Mouse (Mus musculus) CD4-positive, CD25-positive, alpha-beta regulatory T cell, adult 4 months (primary cell): ENCODE results near the gene Slc28a1. TPM values are rescaled to one million over a fixed set of nuclear protein-coding genes. Genes with fewer than 3 reads are reported as not detected.

Source experiments
- ATAC-seq: one replicate; pipeline ENCODE4 v1.8.0; 2017
- polyA plus RNA-seq, 2 experiments: library from polyadenylated mRNA; unstranded; fragments of 100-300 nt; shearing (Covaris generic); gene quantifications; one replicate each; pipeline ENCODE4 v1.2.1; 2017

The Slc28a1 gene
- polyA plus RNA-seq, 2 experiments from 2014 or later = not detected

GRCm38 (mm10) chr7:81213347-81214152 is 99.0 kb downstream of the Slc28a1 start, which contains the start of gene Pde8a:
Pde8a (plus strand) TSS chr7:81213596.
- ATAC-seq = peak; percentile 59

- no peak for ATAC-seq
These were observed 99.7 kb downstream of the Slc28a1 start for GRCm38 (mm10) chr7:81214153-81214907.

DNA sequence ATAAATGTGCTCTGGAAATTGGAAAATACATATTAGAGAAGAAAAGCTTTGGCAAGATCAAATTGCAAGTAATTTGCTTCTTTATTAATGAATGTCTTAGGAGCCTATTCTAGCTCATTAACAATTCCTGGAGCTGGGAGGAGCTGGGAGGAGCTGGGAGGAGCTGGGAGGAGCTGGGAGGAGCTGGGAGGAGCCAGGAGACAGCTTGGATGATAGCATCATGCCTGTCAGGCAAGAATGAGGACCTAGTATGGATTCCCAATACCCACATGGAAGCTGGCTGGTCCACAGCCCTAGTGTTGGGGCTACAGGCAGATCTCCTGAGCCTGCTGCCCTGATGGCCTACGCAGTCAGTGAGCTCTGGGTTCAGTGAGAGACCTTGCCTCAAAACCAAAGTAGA is 101.4 kb downstream of the Slc28a1 start:
- ATAC-seq = no peak

GRCm38 (mm10) chr7:81219321-81219720 is 104.7 kb downstream of the Slc28a1 start:
- ATAC-seq = no peak

Other genes starting within 250 kb of the Slc28a1 start
- 10 to 100 TPM; 20.6 to 33.8 TPM for gene Wdr73, start 213.5 kb upstream of the Slc28a1 start, polyA plus RNA-seq
- gene Nmb, start 209.7 kb upstream of the Slc28a1 start, polyA plus RNA-seq = 10 to 100 TPM; 79.7 to 81.7 TPM
- gene Sec11a, start 167.0 kb upstream of the Slc28a1 start, polyA plus RNA-seq = 100 to 1,000 TPM; 260 to 342 TPM
- 10 to 100 TPM; 18.8 to 19.9 TPM for gene Zfp592, start 121.1 kb upstream of the Slc28a1 start, polyA plus RNA-seq
- gene Alpk3, start 57.2 kb upstream of the Slc28a1 start, polyA plus RNA-seq = under 1 TPM; 0.29 to 0.46 TPM
- gene Pde8a, start 98.8 kb downstream of the Slc28a1 start, polyA plus RNA-seq = 1 to 10 TPM; 1.9 to 2.4 TPM
- gene Rps17, start 230.5 kb downstream of the Slc28a1 start, polyA plus RNA-seq = 1,000 to 10,000 TPM; 1,101 to 1,535 TPM